In the genomic region with DNA sequence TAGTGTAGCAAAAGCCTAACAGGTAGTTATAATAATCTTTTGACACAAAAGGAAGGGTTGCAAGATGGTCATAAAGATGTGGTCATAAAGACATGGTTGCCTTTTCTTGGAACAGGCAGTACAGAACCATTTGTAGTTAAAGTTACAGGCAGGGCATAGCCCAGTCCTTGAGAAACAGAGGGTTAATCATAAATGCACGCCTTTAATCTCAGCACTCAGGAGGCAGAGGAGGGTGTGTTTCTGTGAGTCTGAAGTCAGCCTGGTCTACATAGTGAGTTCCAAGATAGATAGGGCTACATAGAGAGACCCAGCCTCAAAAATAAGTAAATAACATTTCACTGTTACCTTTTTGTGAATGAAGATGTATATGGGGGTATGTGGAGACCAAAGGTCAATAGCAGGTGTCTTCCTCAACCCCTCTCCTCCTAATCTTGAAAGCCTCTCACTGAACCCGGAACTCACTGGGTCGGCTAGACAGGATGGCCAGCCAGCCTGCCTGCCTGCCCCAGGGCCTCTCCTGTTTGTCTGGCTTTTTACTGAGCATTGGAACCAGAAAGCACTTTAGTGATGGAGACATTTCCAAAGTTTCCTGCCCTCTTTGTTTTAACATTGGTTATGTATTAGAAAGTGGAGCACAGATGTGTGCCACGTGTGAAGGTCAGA, we compare ENCODE assay signal across 31 mouse cellular contexts. TPM values are rescaled to one million over a fixed set of nuclear protein-coding genes. Genes with fewer than 3 reads are reported as not detected.
"Had no signal": no experiment of that assay in that cellular context is flagged by ENCODE, and none has a peak within 500 bp of the region (broad histone marks: within the 10 kb centered on the region; RNA-seq: fewer than 3 reads in every experiment).

No protein-coding gene starts in this region.

- H3K4me2 ChIP-seq: limb, embryonic 12.5 days; limb, embryonic 13.5 days; limb, embryonic 15.5 days; liver, embryonic 11.5 days; liver, embryonic 12.5 days; liver, embryonic 13.5 days; liver, embryonic 15.5 days; lung, embryonic 14.5 days; lung, embryonic 15.5 days; midbrain, embryonic 11.5 days; midbrain, embryonic 12.5 days; midbrain, embryonic 13.5 days; midbrain, embryonic 15.5 days; neural tube, embryonic 12.5 days had no signal

- DNase-seq: liver; liver, embryonic 13.5 days; liver, postnatal 0 days; lung, adult 18-20 months; lung, adult 2 months; lung, embryonic 14.5 days; lung, postnatal 10 days; lung, postnatal 14 days; lung, postnatal 36 days; lung, postnatal 4 days had no signal

- H3K36me3 ChIP-seq: limb, embryonic 10.5 days; limb, embryonic 12.5 days; limb, embryonic 13.5 days; limb, embryonic 15.5 days; liver, embryonic 12.5 days; liver, embryonic 13.5 days; liver, embryonic 15.5 days; lung, embryonic 15.5 days; midbrain, embryonic 10.5 days; midbrain, embryonic 12.5 days; midbrain, embryonic 13.5 days; midbrain, embryonic 15.5 days; neural tube, embryonic 12.5 days had no signal

- H3K27ac ChIP-seq: limb, embryonic 10.5 days; limb, embryonic 12.5 days; limb, embryonic 13.5 days; limb, embryonic 15.5 days; liver, embryonic 12.5 days; liver, embryonic 13.5 days; liver, embryonic 14.5 days; liver, embryonic 15.5 days; lung, embryonic 15.5 days; macrophage; midbrain, embryonic 10.5 days; midbrain, embryonic 12.5 days; midbrain, embryonic 13.5 days; midbrain, embryonic 15.5 days; neural tube, embryonic 12.5 days had no signal

- ATAC-seq: liver, embryonic 12.5 days; liver, postnatal 0 days; lung, postnatal 0 days; midbrain, embryonic 15.5 days had no signal

- H3K4me3 ChIP-seq: limb, embryonic 10.5 days; limb, embryonic 12.5 days; limb, embryonic 13.5 days; limb, embryonic 15.5 days; liver, embryonic 12.5 days; liver, embryonic 13.5 days; liver, embryonic 15.5 days; lung, embryonic 15.5 days; megakaryocyte, embryonic 14.5 days; midbrain, embryonic 10.5 days; midbrain, embryonic 12.5 days; midbrain, embryonic 13.5 days; midbrain, embryonic 15.5 days; myocyte; neural tube, embryonic 12.5 days had no signal

- H3K9ac ChIP-seq: limb, embryonic 12.5 days; limb, embryonic 13.5 days; limb, embryonic 15.5 days; liver, embryonic 12.5 days; liver, embryonic 13.5 days; liver, embryonic 14.5 days; liver, embryonic 15.5 days; liver, postnatal 0 days; lung, embryonic 14.5 days; lung, embryonic 15.5 days; midbrain, embryonic 12.5 days; midbrain, embryonic 13.5 days; midbrain, embryonic 15.5 days had no signal

- H3K27me3 ChIP-seq: limb, embryonic 12.5 days; limb, embryonic 13.5 days; limb, embryonic 15.5 days; lung, embryonic 15.5 days; midbrain, embryonic 12.5 days; midbrain, embryonic 13.5 days; midbrain, embryonic 15.5 days had no signal

- H3K9me3 ChIP-seq: limb, embryonic 10.5 days; limb, embryonic 12.5 days; limb, embryonic 13.5 days; limb, embryonic 15.5 days; liver, embryonic 12.5 days; liver, embryonic 15.5 days; lung, embryonic 15.5 days; midbrain, embryonic 10.5 days; midbrain, embryonic 12.5 days; midbrain, embryonic 13.5 days; midbrain, embryonic 15.5 days; neural tube, embryonic 12.5 days had no signal

RNA-seq across cellular contexts. Expression of a gene that starts 1.2 kb away (rescaled TPM):
- polyA plus RNA-seq: liver, adult 2 months; liver, embryonic 12.5 days; liver, embryonic 13.5 days; liver, embryonic 15.5 days; liver, embryonic 16.5 days; liver, postnatal 0 days; midbrain, embryonic 11.5 days had no signal
